Mouse (Mus musculus): ENCODE data around the gene Gopc. TPM values are rescaled to one million over a fixed set of nuclear protein-coding genes. Genes with fewer than 3 reads are reported as not detected.

Gene Gopc
- polyA plus RNA-seq, 1 experiment = 2.6 TPM

DNA sequence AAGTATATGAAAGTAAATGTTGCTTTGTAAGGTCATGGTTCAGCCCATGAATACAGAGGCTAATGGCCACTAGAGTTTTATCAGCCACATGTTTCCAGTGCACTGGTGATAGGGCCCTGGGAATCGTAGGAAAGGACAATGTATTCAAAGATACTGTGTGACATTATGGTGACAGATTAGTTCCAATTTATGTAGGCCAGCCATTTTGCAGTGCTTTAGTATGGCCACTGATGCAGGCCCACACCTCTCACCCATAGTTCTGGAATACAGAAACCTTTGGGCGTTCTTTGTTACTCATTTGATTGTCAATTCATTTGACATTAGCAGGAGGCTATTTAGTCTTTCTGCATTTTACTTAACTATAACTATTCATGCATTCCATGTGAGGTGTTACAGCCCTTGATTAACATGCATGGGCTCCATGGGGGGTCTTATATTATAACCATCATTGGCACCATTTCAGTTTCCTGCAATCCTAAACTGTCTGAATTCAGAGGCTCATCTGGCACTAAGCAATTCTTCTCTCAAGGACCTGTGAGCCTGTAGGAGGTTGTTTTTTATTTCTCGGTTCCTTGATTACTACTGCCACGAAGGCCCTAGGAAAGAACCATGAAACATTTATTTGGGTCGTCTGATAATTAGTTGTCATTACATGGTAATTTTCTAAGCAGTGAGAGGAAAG, 93.9 kb downstream of the Gopc start:
- H3K4me1 ChIP-seq (ENCODE audit: control insufficient read depth, insufficient read depth, insufficient read length, low read length) = no peaks in the 10 kb centered on the region
- TF ChIP-seq CTCF (IDR thresholded peaks at IDR 0.05; ENCODE audit: extremely low read depth, insufficient read length, insufficient replicate concordance, low read depth, low read length) (no peak), POLR2A (IDR thresholded peaks at IDR 0.05; ENCODE audit: low read depth, low read length) (no peak)
- no peak overlapping the region for H3K27ac ChIP-seq (ENCODE audit: insufficient read depth, low read depth, low read length)
- WGBS = 83% methylated on average over 5 of the region's 5 CpGs
- peaks cover 19% of the 10 kb centered on the region for H3K36me3 ChIP-seq (ENCODE audit: control insufficient read depth, insufficient read depth, low read length)
- H3K27me3 ChIP-seq (ENCODE audit: control insufficient read depth, insufficient read depth, low read length) = no peaks in the 10 kb centered on the region
- H3K4me3 ChIP-seq (ENCODE audit: low read depth, low read length) = no peak overlapping the region

Other genes starting within 250 kb of the Gopc start
- 0.03 and 0.25 TPM in 2 replicates for gene Ros1, start 186.9 kb downstream of the Gopc start, polyA plus RNA-seq (2012; rRNA removed)
- gene Dcbld1, start 148.5 kb downstream of the Gopc start, polyA plus RNA-seq (2012; rRNA removed) = 13.7 and 21.0 TPM in 2 replicates
- gene Gm26741, start 23.4 kb downstream of the Gopc start, polyA plus RNA-seq (2012; rRNA removed) = not detected in 2 replicates
- not detected in 2 replicates for gene Nepn, start 6.8 kb upstream of the Gopc start, polyA plus RNA-seq (2012; rRNA removed)
- gene Nus1, start 35.4 kb upstream of the Gopc start, polyA plus RNA-seq (2012; rRNA removed) = 19.0 and 25.2 TPM in 2 replicates